ENCODE assay signal across 17 mouse cellular contexts in genomic region chrX:73730908-73731307, GRCm38 (mm10). TPM values are rescaled to one million over a fixed set of nuclear protein-coding genes. Genes with fewer than 3 reads are reported as not detected.
"Had no signal": no experiment of that assay in that cellular context is flagged by ENCODE, and none has a peak within 500 bp of the region (broad histone marks: within the 10 kb centered on the region; RNA-seq: fewer than 3 reads in every experiment).

No protein-coding gene starts in this region.

- DNase-seq: liver, embryonic 13.5 days; lung, adult 18-20 months; lung, embryonic 14.5 days; lung, postnatal 4 days; midbrain, embryonic 14.5 days; right cerebral cortex, postnatal 14 days; spleen, adult 18-20 months; thymus, adult 18-20 months; thymus, postnatal 14 days; thymus, postnatal 36 days had no signal

- H3K9me3 ChIP-seq: liver, embryonic 13.5 days; liver, embryonic 15.5 days; midbrain, embryonic 10.5 days; midbrain, embryonic 12.5 days; neural tube, embryonic 12.5 days had no signal

- H3K4me1 ChIP-seq: liver, embryonic 13.5 days; liver, embryonic 15.5 days; midbrain, embryonic 10.5 days; midbrain, embryonic 12.5 days; neural tube, embryonic 12.5 days had no signal

- H3K4me3 ChIP-seq: liver, embryonic 13.5 days; liver, embryonic 15.5 days; midbrain, embryonic 10.5 days; midbrain, embryonic 12.5 days; neural tube, embryonic 12.5 days had no signal

- H3K4me2 ChIP-seq: liver, embryonic 11.5 days; liver, embryonic 13.5 days; liver, embryonic 15.5 days; lung, embryonic 14.5 days; midbrain, embryonic 12.5 days; neural tube, embryonic 12.5 days had no signal

- H3K9ac ChIP-seq: liver, embryonic 13.5 days; liver, embryonic 15.5 days; lung, embryonic 14.5 days; midbrain, embryonic 12.5 days; neural tube, embryonic 12.5 days had no signal

- H3K36me3 ChIP-seq: liver, embryonic 15.5 days; midbrain, embryonic 12.5 days; neural tube, embryonic 12.5 days had no signal

- H3K27me3 ChIP-seq: liver, embryonic 13.5 days; liver, embryonic 15.5 days; midbrain, embryonic 12.5 days; neural tube, embryonic 12.5 days had no signal

- H3K27ac ChIP-seq: liver, embryonic 13.5 days; liver, embryonic 15.5 days; midbrain, embryonic 10.5 days; midbrain, embryonic 12.5 days; neural tube, embryonic 12.5 days had no signal

RNA-seq across cellular contexts. Expression of gene Plxnb3, which starts 26.0 kb away (rescaled TPM):
- total RNA-seq: megakaryocyte-erythroid progenitor cell, adult 5-6 weeks had no signal

RNA-seq across cellular contexts. Expression of gene Srpk3, which starts 43.3 kb away (rescaled TPM):
- total RNA-seq: megakaryocyte, adult 5-6 weeks; megakaryocyte-erythroid progenitor cell, adult 5-6 weeks had no signal
